Mouse (Mus musculus) small intestine, adult 2 months (tissue): ENCODE measurements around the gene Sirpb1a. TPM values are rescaled to one million over a fixed set of nuclear protein-coding genes. Genes with fewer than 3 reads are reported as not detected.
"Not testable (repeated sequence)": the region's sequence is repeated elsewhere in the genome, so short reads cannot be mapped to it uniquely, and the experiment has no call there.

ENCODE experiments used
- H3K27ac ChIP-seq: fragments of 200-500 bp; 2 replicates; pipeline ENCODE4 v1.5.1; 2012; ENCODE audit warnings: low read depth, low read length, control low read depth, inconsistent platforms; ENCODE audit not compliant: insufficient read depth
- H3K27me3 ChIP-seq: fragments of 200-500 bp; 2 replicates; pipeline ENCODE4 v1.6.1; 2012; ENCODE audit warnings: mild to moderate bottlenecking, moderate library complexity, low read length, inconsistent platforms; ENCODE audit not compliant: control insufficient read depth, insufficient read depth
- H3K36me3 ChIP-seq: fragments of 200-500 bp; 2 replicates; pipeline ENCODE4 v1.6.1; 2012; ENCODE audit warnings: mild to moderate bottlenecking, low read length, control low read depth, inconsistent platforms; ENCODE audit not compliant: control insufficient read depth, insufficient read depth
- H3K4me1 ChIP-seq: fragments of 200-500 bp; 2 replicates; pipeline ENCODE4 v1.6.1; 2012; ENCODE audit warnings: low read length, inconsistent platforms, mixed read lengths; ENCODE audit not compliant: control insufficient read depth, insufficient read depth, insufficient read length
- H3K4me3 ChIP-seq: fragments of 200-500 bp; 2 replicates; pipeline ENCODE4 v1.5.1; 2012; ENCODE audit warnings: low read depth, mild to moderate bottlenecking, control low read depth, inconsistent platforms, low read length, moderate library complexity
- CTCF ChIP-seq: fragments of 200-500 bp; IDR thresholded peaks from 2 replicates; pipeline ENCODE4 v1.5.1; 2012; ENCODE audit warnings: low read depth, mild to moderate bottlenecking, control low read depth, inconsistent platforms, low read length, moderate library complexity, mixed read lengths; ENCODE audit not compliant: insufficient replicate concordance, insufficient read length; ENCODE audit errors: extremely low read depth
- POLR2A ChIP-seq: fragments of 200-500 bp; IDR thresholded peaks from 2 replicates; pipeline ENCODE4 v1.6.1; 2012; ENCODE audit warnings: low read depth, mild to moderate bottlenecking, control low read depth, inconsistent platforms, low read length, moderate library complexity
- WGBS: fragments of 180-500 bp; shearing (Covaris S2); methylation state at CpG from one replicate; pipeline ENCODE4 v1.1.7; 2018; 5-methylcytosine and 5-hydroxymethylcytosine counted together
- polyA plus RNA-seq: library from polyadenylated mRNA; depleted of rRNA; stranded (reverse); fragments of >200 nt; gene quantifications from 2 replicates; pipeline ENCODE4 v1.2.3, GENCODE M21; 2012; rRNA removed

Gene Sirpb1a
- polyA plus RNA-seq, result 0.11 TPM in 1 of 2 replicates, not detected in the other

DNA sequence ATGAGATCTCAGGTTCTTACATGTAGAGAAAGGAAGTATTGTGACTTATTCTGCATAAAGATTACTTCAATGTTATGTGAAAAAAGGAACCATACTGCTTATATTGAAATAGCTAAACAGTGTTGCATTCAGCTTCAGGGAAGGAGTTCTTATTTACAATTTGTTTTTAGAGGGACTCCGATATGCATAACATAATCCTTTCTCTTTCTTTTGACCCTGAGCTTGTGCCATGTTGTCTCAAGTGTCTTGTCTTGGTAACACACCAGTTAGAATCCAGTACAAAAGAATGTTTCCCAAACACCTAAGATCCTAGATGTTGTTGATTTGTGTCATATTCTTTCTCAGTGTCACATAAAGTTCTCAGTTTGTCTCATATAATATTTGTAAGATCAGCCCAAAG is at the start of gene Sirpb1a:
Gene Sirpb1a (minus strand): TSS at position 74 of the 400 bp plus-strand sequence.
- H3K4me3 ChIP-seq, H3K36me3 ChIP-seq, H3K4me1 ChIP-seq, H3K27me3 ChIP-seq, H3K27ac ChIP-seq: not testable (repeated sequence)
- WGBS, result 86% methylated on average over 1 of the region's 1 CpGs

DNA sequence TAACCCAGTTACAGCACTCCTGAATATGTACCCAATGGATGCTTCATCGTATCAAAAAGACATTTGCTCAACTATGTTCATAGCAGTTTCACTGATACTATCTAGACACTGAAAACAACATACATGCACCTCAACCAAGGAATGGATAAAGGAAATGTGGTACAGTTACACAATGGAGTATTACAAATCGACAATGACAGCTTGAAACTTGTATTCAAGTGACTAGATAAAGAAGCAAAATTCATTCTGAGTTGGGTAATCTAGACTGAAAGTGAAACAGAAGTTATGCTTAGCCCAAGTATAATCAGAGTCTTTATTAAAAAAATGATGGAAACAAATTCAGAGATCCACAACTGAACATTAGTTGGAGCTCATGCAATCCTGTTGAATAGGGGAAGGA is 48.5 kb upstream of the Sirpb1a start:
- not testable (repeated sequence) for H3K27ac ChIP-seq, H3K4me1 ChIP-seq, H3K36me3 ChIP-seq, H3K4me3 ChIP-seq, H3K27me3 ChIP-seq
- 48% methylated on average over 2 of the region's 2 CpGs for WGBS

DNA sequence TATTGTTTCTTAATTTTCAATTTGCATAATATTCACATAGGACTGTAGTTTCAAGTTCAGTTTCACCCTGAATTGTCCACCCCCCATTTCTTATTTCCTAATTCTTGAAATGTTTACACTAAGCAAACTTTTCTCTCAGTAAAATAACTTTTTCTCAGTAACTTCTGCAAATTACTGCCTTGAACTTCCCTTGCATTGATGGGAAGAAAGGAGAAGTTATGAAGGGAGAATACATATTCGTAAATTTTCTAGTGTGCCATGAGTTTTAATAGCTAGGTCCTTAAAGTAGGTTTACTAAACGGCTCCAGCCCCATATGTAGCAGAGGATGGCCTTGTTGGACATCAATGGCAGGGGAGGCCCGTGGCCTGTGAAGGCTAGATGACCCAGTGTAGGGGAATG is 43.8 kb upstream of the Sirpb1a start:
- H3K27ac ChIP-seq, result not testable (repeated sequence)
- WGBS, result 82% methylated on average over 1 of the region's 3 CpGs

DNA sequence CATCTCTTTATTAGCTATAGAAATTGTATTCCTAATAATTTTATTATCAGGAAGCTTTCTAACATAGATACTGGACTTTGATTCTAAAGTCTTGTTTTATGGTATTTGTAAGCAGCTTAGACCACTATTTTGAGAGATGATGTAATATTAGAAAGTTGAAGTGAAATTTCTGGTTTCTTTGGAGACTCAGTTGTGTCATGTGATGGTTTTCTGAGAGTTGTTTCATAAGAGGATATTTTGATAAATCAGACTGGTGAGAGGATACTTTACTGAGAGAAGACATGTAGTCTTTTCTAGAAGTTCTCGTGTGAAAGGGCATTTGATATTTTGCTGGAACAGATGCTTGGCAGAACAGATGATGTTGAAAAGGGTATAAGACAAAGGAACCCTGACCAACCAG is 17.6 kb upstream of the Sirpb1a start:
- not testable (repeated sequence) for H3K4me1 ChIP-seq, H3K4me3 ChIP-seq, H3K27ac ChIP-seq, H3K27me3 ChIP-seq, H3K36me3 ChIP-seq
- 70% methylated on average over 1 of the region's 1 CpGs for WGBS

More for the DNA sequence above, 43.8 kb upstream of the Sirpb1a start:
- not testable (repeated sequence) for H3K4me1 ChIP-seq, H3K4me3 ChIP-seq, H3K36me3 ChIP-seq, H3K27me3 ChIP-seq

DNA sequence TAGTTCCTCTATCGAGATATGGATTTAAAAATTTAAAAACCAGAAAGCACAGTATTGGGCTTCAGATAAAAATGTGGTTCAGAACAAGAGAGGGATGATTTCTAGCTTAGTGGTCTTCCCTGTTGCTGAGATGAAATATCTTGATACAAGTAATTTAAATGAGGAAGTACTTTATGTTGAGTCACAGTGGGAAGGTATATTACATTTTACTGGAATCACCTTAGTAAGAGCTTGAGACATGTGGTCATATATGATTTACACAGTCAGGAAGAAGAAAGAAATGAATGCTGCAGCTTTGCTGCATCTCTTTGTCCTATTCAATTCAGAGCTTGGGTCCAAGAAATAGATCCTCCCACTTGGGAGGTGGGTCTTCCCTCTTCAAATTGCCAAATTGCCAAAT is 13.5 kb upstream of the Sirpb1a start:
- 46% methylated on average over 1 of the region's 1 CpGs for WGBS
- H3K4me1 ChIP-seq, H3K27ac ChIP-seq, H3K27me3 ChIP-seq, H3K36me3 ChIP-seq, H3K4me3 ChIP-seq: not testable (repeated sequence)

DNA sequence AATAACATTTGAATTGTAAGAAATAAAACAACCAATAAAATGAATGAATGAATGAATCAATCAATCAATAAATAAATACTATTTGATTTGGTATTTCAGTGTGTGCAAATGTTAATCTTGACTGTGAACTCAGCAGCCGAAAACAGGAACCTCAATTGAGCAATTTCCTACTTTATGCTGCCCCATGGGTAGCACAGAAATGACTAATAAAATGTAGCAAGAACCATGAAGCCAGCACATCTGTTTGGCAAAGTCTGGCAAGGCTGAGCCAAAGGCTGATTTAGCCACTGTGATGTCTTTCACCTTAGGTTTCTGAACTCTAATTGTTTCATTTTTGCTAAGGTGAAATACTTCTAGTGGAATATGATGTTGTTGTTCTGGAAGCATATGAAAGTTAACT is 1.6 kb upstream of the Sirpb1a start:
- Histone ChIP-seq H3K27ac (no peak overlapping the region), H3K36me3 (no peaks in the 10 kb centered on the region), H3K4me3 (no peak overlapping the region), H3K4me1 (no peaks in the 10 kb centered on the region), H3K27me3 (no peaks in the 10 kb centered on the region)
- 50% methylated on average over 1 of the region's 1 CpGs for WGBS
- TF ChIP-seq POLR2A, result no peak
- TF ChIP-seq CTCF, result no peak

DNA sequence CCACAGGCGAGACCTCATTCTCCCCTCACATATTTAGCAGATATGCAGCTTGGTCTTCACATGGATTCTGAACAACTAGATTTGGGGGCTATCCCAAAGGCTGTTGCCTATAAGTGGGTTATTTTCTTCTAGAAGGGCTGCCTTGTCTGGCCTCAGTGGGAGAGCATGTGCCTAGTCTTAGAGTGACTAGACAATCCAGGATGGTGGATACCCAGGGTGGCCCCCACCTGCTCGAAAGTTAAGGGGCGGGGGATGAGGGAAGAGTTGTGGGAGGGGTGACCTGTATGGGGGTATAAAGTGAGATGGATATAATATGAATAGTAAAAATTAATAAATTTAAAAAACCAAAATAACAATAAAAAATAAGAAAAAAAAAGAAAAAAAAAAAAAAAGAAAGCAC is 70.6 kb downstream of the Sirpb1a start:
- not testable (repeated sequence) for H3K27me3 ChIP-seq, H3K4me3 ChIP-seq, H3K27ac ChIP-seq, H3K36me3 ChIP-seq, H3K4me1 ChIP-seq
- WGBS, result 70% methylated on average over 3 of the region's 3 CpGs

DNA sequence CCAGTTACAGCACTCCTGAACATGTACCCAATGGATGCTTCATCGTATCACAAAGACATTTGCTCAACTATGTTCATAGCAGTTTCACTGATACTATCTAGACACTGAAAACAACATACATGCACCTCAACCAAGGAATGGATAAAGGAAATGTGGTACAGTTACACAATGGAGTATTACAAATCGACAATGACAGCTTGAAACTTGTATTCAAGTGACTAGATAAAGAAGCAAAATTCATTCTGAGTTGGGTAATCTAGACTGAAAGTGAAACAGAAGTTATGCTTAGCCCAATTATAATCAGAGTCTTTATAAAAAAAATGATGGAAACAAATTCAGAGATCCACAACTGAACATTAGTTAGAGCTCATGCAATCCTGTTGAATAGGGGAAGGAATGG is 76.0 kb downstream of the Sirpb1a start:
- H3K4me1 ChIP-seq, H3K4me3 ChIP-seq, H3K27ac ChIP-seq, H3K36me3 ChIP-seq, H3K27me3 ChIP-seq: not testable (repeated sequence)
- 92% methylated on average over 1 of the region's 2 CpGs for WGBS

DNA sequence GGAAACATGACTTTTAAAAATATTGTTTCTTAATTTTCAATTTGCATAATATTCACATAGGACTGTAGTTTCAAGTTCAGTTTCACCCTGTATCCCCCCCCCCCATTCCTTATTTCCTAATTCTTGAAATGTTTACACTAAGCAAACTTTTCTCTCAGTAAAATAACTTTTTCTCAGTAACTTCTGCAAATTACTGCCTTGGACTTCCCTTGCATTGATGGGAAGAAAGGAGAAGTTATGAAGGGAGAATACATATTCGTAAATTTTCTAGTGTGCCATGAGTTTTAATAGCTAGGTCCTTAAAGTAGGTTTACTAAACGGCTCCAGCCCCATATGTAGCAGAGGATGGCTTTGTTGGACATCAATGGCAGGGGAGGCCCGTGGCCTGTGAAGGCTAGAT is 80.7 kb downstream of the Sirpb1a start:
- not testable (repeated sequence) for H3K4me3 ChIP-seq, H3K4me1 ChIP-seq, H3K27me3 ChIP-seq, H3K36me3 ChIP-seq, H3K27ac ChIP-seq
- WGBS, result 47% methylated on average over 3 of the region's 3 CpGs
